Mouse (Mus musculus) brain, embryonic 14.5 days (tissue): ENCODE measurements around the gene Gstt4.

Source experiments
- CTCF ChIP-seq: fragments of 200-500 bp; IDR thresholded peaks from 2 replicates; pipeline ENCODE4 v1.5.1; 2012; ENCODE audit warnings: inconsistent platforms, mild to moderate bottlenecking, moderate library complexity, borderline replicate concordance; ENCODE audit not compliant: insufficient read depth, insufficient read length; ENCODE audit errors: extremely low read depth
- POLR2A ChIP-seq: fragments of 200-500 bp; IDR thresholded peaks from 2 replicates; pipeline ENCODE4 v1.6.1; 2012; ENCODE audit warnings: mild to moderate bottlenecking, inconsistent platforms, borderline replicate concordance; ENCODE audit not compliant: poor library complexity, insufficient read depth, insufficient read length, severe bottlenecking; ENCODE audit errors: extremely low read depth

DNA sequence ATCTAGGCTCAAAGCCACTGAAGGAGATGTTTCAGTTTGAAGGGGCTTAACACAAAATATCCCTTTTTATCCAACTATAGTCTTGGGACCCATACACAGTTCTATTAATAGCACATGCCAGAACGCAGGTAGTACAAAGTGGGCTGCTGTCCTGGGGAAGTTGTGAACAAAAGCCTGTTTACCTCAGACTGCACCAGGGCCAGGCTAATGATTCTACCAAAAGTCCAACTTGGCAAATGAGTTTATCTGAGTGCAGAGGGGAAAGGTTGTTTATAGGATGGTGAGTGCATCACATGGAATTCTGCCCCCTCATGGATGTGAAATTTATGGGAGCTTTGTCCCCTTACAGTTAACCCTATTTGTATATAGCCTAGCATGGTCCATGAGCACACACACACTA lies 22.5 kb upstream of the Gstt4 start:
- no peak for TF ChIP-seq POLR2A
- TF ChIP-seq CTCF = no peak
